Mouse (Mus musculus) CH12.LX (cell line): ENCODE results near the gene Fam71f2. TPM values are rescaled to one million over a fixed set of nuclear protein-coding genes. Genes with fewer than 3 reads are reported as not detected.

Source experiments
- DNase-seq: peaks from one replicate; pipeline ENCODE4 v3.0.0-alpha.2; 2013; ENCODE audit errors: extremely low read depth
- H3K27ac ChIP-seq: 2 replicates; pipeline ENCODE4 v1.5.1; 2012; ENCODE audit warnings: low read depth, mild to moderate bottlenecking, control low read depth, moderate library complexity; ENCODE audit not compliant: insufficient read depth
- H3K27me3 ChIP-seq: replicated peaks from 2 replicates; pipeline ENCODE3; 2012; ENCODE audit warnings: inconsistent platforms
- H3K36me3 ChIP-seq, 2 experiments: replicated peaks in 1 of 2; 2 replicates each; pipeline versions ENCODE3 to v1.6.1; 2012; ENCODE audit warnings: inconsistent platforms in 1 of 2, low read length in 1 of 2, mild to moderate bottlenecking in 1 of 2, mixed read lengths in 1 of 2, moderate library complexity in 1 of 2; ENCODE audit not compliant: control insufficient read depth in 1 of 2, insufficient read depth in 1 of 2
- H3K4me1 ChIP-seq, 2 experiments: 2 replicates each; pipeline ENCODE4 v1.6.1; 2012; ENCODE audit warnings: inconsistent platforms in 1 of 2, moderate library complexity in 1 of 2; ENCODE audit not compliant: insufficient read depth in 2 of 2, control insufficient read depth in 1 of 2
- H3K4me2 ChIP-seq: 2 replicates; pipeline ENCODE4 v1.6.1; 2012; ENCODE audit warnings: low read depth, mild to moderate bottlenecking, control low read depth; ENCODE audit not compliant: poor library complexity, insufficient read depth, severe bottlenecking
- H3K4me3 ChIP-seq, 3 experiments: fragments of 150-350 bp in 1 of 3; sonication (generic) in 1 of 3; replicated peaks in 1 of 3; 2 replicates each; pipeline versions ENCODE3 to v1.5.1; 2011 to 2012; ENCODE audit warnings: low read depth in 2 of 3, low read length in 2 of 3, mild to moderate bottlenecking in 2 of 3, moderate library complexity in 2 of 3, control low read depth in 1 of 3, improper control_type of control experiment in 1 of 3, inconsistent platforms in 1 of 3, mixed read lengths in 1 of 3; ENCODE audit not compliant: poor library complexity in 1 of 3
- H3K79me2 ChIP-seq: replicated peaks from 2 replicates; pipeline ENCODE4 v1.6.1; 2012; ENCODE audit warnings: mild to moderate bottlenecking, moderate library complexity; ENCODE audit not compliant: control insufficient read depth, poor library complexity, insufficient read depth, severe bottlenecking; ENCODE audit errors: extremely low read depth
- H3K9ac ChIP-seq: 2 replicates; pipeline ENCODE4 v1.6.1; 2012; ENCODE audit warnings: low read depth, mild to moderate bottlenecking, control low read depth, moderate library complexity; ENCODE audit not compliant: insufficient read depth
- H3K9me3 ChIP-seq: replicated peaks from 2 replicates; pipeline ENCODE3; 2012; ENCODE audit warnings: low read length, inconsistent platforms, mixed read lengths
- BHLHE40 ChIP-seq: IDR thresholded peaks from 2 replicates; pipeline ENCODE4 v1.6.1; 2011; ENCODE audit warnings: mild to moderate bottlenecking, low read depth, low read length, improper control_type of control experiment
- CHD1 ChIP-seq: IDR thresholded peaks from 2 replicates; pipeline ENCODE4 v1.6.1; 2012; ENCODE audit warnings: low read depth, low read length, improper control_type of control experiment, inconsistent platforms
- CHD2 ChIP-seq: IDR thresholded peaks from 2 replicates; pipeline ENCODE4 v1.6.1; 2011; ENCODE audit warnings: low read length, improper control_type of control experiment
- CTCF ChIP-seq, 2 experiments: IDR thresholded peaks in 1 of 2; conservative IDR thresholded peaks in 1 of 2; 2 replicates each; pipeline ENCODE4 v1.5.1; 2011 to 2012; ENCODE audit warnings: low read depth in 2 of 2, low read length in 2 of 2, improper control_type of control experiment in 1 of 2, inconsistent platforms in 1 of 2, mild to moderate bottlenecking in 1 of 2, moderate library complexity in 1 of 2
- E2F4 ChIP-seq: IDR thresholded peaks from 2 replicates; pipeline ENCODE4 v1.6.1; 2011; ENCODE audit warnings: low read depth, low read length, improper control_type of control experiment; ENCODE audit not compliant: insufficient replicate concordance
- ELF1 ChIP-seq: IDR thresholded peaks from 2 replicates; pipeline ENCODE4 v1.6.1; 2014; ENCODE audit warnings: low read depth, mild to moderate bottlenecking, inconsistent platforms, low read length, improper control_type of control experiment
- EP300 ChIP-seq: IDR thresholded peaks from 2 replicates; pipeline ENCODE4 v1.6.1; 2011; ENCODE audit warnings: low read length, improper control_type of control experiment
- ETS1 ChIP-seq: conservative IDR thresholded peaks from 2 replicates; pipeline ENCODE4 v1.6.1; 2012; ENCODE audit warnings: low read depth, mild to moderate bottlenecking, inconsistent platforms, low read length, improper control_type of control experiment, moderate library complexity
- GABPA ChIP-seq: IDR thresholded peaks from 2 replicates; pipeline ENCODE4 v1.6.1; 2012; ENCODE audit warnings: low read depth, low read length, improper control_type of control experiment, inconsistent platforms; ENCODE audit not compliant: insufficient replicate concordance
- HCFC1 ChIP-seq: IDR thresholded peaks from 2 replicates; pipeline ENCODE4 v1.6.1; 2012; ENCODE audit warnings: low read depth, mild to moderate bottlenecking, inconsistent platforms, low read length, improper control_type of control experiment
- IRF4 ChIP-seq: IDR thresholded peaks from 2 replicates; pipeline ENCODE4 v1.6.1; 2014; ENCODE audit warnings: low read depth, mild to moderate bottlenecking, inconsistent platforms, low read length, improper control_type of control experiment
- JUN ChIP-seq: IDR thresholded peaks from 2 replicates; pipeline ENCODE4 v1.6.1; 2011; ENCODE audit warnings: low read depth, mild to moderate bottlenecking, low read length, improper control_type of control experiment, moderate library complexity; ENCODE audit not compliant: insufficient read depth
- JUND ChIP-seq: conservative IDR thresholded peaks from 2 replicates; pipeline ENCODE4 v1.6.1; 2011; ENCODE audit warnings: low read depth, low read length, improper control_type of control experiment
- KAT2A ChIP-seq: IDR thresholded peaks from 2 replicates; pipeline ENCODE4 v1.6.1; 2012; ENCODE audit warnings: low read length, improper control_type of control experiment, inconsistent platforms; ENCODE audit not compliant: insufficient replicate concordance
- MAFK ChIP-seq: IDR thresholded peaks from 2 replicates; pipeline ENCODE4 v1.6.1; 2011; ENCODE audit warnings: low read length, improper control_type of control experiment; ENCODE audit not compliant: insufficient replicate concordance
- MAX ChIP-seq: IDR thresholded peaks from 2 replicates; pipeline ENCODE4 v1.6.1; 2011; ENCODE audit warnings: low read length, improper control_type of control experiment
- MAZ ChIP-seq: IDR thresholded peaks from 2 replicates; pipeline ENCODE4 v1.6.1; 2012; ENCODE audit warnings: low read depth, mild to moderate bottlenecking, inconsistent platforms, low read length, improper control_type of control experiment, moderate library complexity
- MEF2A ChIP-seq: IDR thresholded peaks from 2 replicates; pipeline ENCODE4 v1.6.1; 2014; ENCODE audit warnings: low read depth, mild to moderate bottlenecking, inconsistent platforms, low read length, improper control_type of control experiment, borderline replicate concordance
- MXI1 ChIP-seq: IDR thresholded peaks from 2 replicates; pipeline ENCODE4 v1.6.1; 2011; ENCODE audit warnings: mild to moderate bottlenecking, low read depth, low read length, improper control_type of control experiment
- MYC ChIP-seq: IDR thresholded peaks from 2 replicates; pipeline ENCODE4 v1.6.1; 2011; ENCODE audit warnings: low read depth, mild to moderate bottlenecking, improper control_type of control experiment, low read length
- NELFE ChIP-seq: IDR thresholded peaks from 2 replicates; pipeline ENCODE4 v1.6.1; 2011; ENCODE audit warnings: low read depth, low read length, improper control_type of control experiment
- NRF1 ChIP-seq: IDR thresholded peaks from 2 replicates; pipeline ENCODE4 v1.6.1; 2014; ENCODE audit warnings: low read depth, mild to moderate bottlenecking, inconsistent platforms, low read length, improper control_type of control experiment, moderate library complexity
- PAX5 ChIP-seq: IDR thresholded peaks from 2 replicates; pipeline ENCODE4 v1.6.1; 2012; ENCODE audit warnings: low read length, inconsistent platforms, mixed read lengths
- POLR2A ChIP-seq: IDR thresholded peaks from 2 replicates; pipeline ENCODE4 v1.6.1; 2011; ENCODE audit warnings: low read depth, mild to moderate bottlenecking, improper control_type of control experiment, low read length
- POLR2AphosphoS2 ChIP-seq: IDR thresholded peaks from 2 replicates; pipeline ENCODE4 v1.6.1; 2011; ENCODE audit warnings: low read depth, low read length, improper control_type of control experiment
- RAD21 ChIP-seq: IDR thresholded peaks from 2 replicates; pipeline ENCODE4 v1.6.1; 2011; ENCODE audit warnings: low read depth, mild to moderate bottlenecking, low read length, improper control_type of control experiment, moderate library complexity
- RCOR1 ChIP-seq: conservative IDR thresholded peaks from 2 replicates; pipeline ENCODE4 v1.6.1; 2012; ENCODE audit warnings: low read depth, mild to moderate bottlenecking, inconsistent platforms, low read length, improper control_type of control experiment
- SIN3A ChIP-seq: IDR thresholded peaks from 2 replicates; pipeline ENCODE4 v1.6.1; 2012; ENCODE audit warnings: low read length, improper control_type of control experiment, inconsistent platforms
- SMC3 ChIP-seq: IDR thresholded peaks from 2 replicates; pipeline ENCODE4 v1.6.1; 2011; ENCODE audit warnings: low read depth, low read length, improper control_type of control experiment
- TBP ChIP-seq: conservative IDR thresholded peaks from 2 replicates; pipeline ENCODE4 v1.6.1; 2011; ENCODE audit warnings: low read depth, low read length, improper control_type of control experiment
- TCF12 ChIP-seq: IDR thresholded peaks from 2 replicates; pipeline ENCODE4 v1.6.1; 2014; ENCODE audit warnings: low read depth, mild to moderate bottlenecking, inconsistent platforms, low read length, improper control_type of control experiment
- UBTF ChIP-seq: IDR thresholded peaks from 2 replicates; pipeline ENCODE4 v1.6.1; 2012; ENCODE audit warnings: low read depth, mild to moderate bottlenecking, inconsistent platforms, low read length, improper control_type of control experiment, moderate library complexity
- USF1 ChIP-seq: IDR thresholded peaks from 2 replicates; pipeline ENCODE4 v1.6.1; 2014; ENCODE audit warnings: low read depth, mild to moderate bottlenecking, inconsistent platforms, low read length, improper control_type of control experiment
- USF2 ChIP-seq: conservative IDR thresholded peaks from 2 replicates; pipeline ENCODE4 v1.6.1; 2011; ENCODE audit warnings: low read depth, low read length, improper control_type of control experiment
- ZC3H11A ChIP-seq: IDR thresholded peaks from 2 replicates; pipeline ENCODE4 v1.6.1; 2012; ENCODE audit warnings: low read depth, mild to moderate bottlenecking, inconsistent platforms, low read length, improper control_type of control experiment
- ZKSCAN1 ChIP-seq: IDR thresholded peaks from 2 replicates; pipeline ENCODE4 v1.6.1; 2012; ENCODE audit warnings: low read depth, inconsistent platforms, low read length, improper control_type of control experiment, borderline replicate concordance
- ZMIZ1 ChIP-seq: IDR thresholded peaks from 2 replicates; pipeline ENCODE4 v1.6.1; 2012; ENCODE audit warnings: low read depth, mild to moderate bottlenecking, inconsistent platforms, low read length, improper control_type of control experiment
- ZNF384 ChIP-seq: IDR thresholded peaks from 2 replicates; pipeline ENCODE4 v1.6.1; 2012; ENCODE audit warnings: low read depth, low read length, improper control_type of control experiment, inconsistent platforms
- dilution Hi-C: fragments of 300-500 bp; cut with MboI; formaldehyde crosslinking; loops from 2 replicates; pipeline ENCODE4 v1.14.3; 2020; ENCODE audit warnings: low sequenced_read_pairs; ENCODE audit not compliant: extremely low pct_unique_long_range_greater_than_20kb, extremely low pct_ligation_motif_present
- in situ Hi-C: fragments of 300-500 bp; cut with MboI; formaldehyde crosslinking; loops from 3 replicates; pipeline ENCODE4 v1.14.3; 2019; ENCODE audit warnings: low sequenced_read_pairs, low pct_ligation_motif_present, low pct_unique_long_range_greater_than_20kb, mixed read lengths
- polyA plus RNA-seq: library from polyadenylated mRNA; unstranded; fragments of >175 nt; gene quantifications from 2 replicates; pipeline ENCODE4 v1.2.1, GENCODE M21; 2012; ENCODE audit warnings: low read depth; ENCODE audit not compliant: insufficient read length
- total RNA-seq, 2 experiments: library from RNA; depleted of rRNA; stranded (reverse); fragments of 300-350 nt in 1 of 2; fragments of >200 nt in 1 of 2; gene quantifications; 2 replicates each; pipeline ENCODE4 v1.2.3; 2012 to 2014

Fam71f2 gene
- total and polyA plus RNA-seq, 3 experiments = 0.23 to 0.30 TPM; not detected in 1

DNA sequence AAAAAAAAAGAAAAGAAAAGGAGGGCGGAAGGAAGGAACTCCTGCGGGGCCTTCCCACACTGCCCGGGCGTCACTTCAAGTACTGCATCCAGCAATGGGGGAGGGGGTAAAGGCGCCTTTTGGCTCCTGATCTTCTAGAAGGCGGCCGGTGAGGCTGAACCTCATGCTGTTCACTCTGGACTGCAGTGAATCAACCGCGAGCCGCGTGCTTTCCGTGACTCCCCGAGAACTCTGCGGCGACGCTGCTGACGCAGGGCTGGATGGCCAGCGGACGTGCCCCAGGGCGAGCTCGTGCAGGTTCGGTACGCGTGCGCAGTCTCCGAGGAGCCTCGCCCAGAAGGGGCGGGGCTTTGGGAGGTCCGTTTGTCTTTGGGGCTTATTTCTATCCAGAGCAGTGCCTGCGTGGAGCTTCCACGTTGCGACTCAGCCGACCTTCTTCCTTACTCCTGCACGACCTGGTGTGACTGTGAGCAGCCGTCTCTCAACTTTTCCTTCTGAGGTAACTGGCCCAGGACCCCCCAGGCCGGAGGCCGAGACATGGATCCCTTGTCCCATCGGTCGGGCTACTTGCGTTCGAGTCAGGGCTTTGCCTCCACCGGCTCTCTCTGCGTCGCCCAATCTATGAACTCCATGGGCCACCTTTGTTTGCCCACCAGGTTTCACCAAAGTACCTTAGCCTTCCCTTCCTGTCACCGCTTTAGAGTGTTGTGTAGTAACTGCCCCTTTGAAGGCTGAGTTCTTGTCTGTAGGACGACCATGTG is 6.9 kb upstream of the Fam71f2 start, which contains the start of gene Hilpda:
TSS of gene Hilpda (plus strand) at position 177 of the 761 bp plus-strand sequence.
- peak within 1 kb of the TSS; percentile 73 to 95 (median 73) for H3K4me3 ChIP-seq
- dilution Hi-C loops (no loop called here), in situ Hi-C loops (loop anchor here (10.0 kb wide), 1 partner anchor 68 kb away; no protein-coding TSS in a partner anchor)
- peak within 1 kb of the TSS; percentile 95 for H3K4me2 ChIP-seq
- H3K79me2 ChIP-seq = peaks cover 10% of the 10 kb centered on the region; the same call in 1 of the 2 replicates
- H3K27ac ChIP-seq = peak within 1 kb of the TSS; percentile 32
- H3K4me1 ChIP-seq = peaks cover 0 to 23% of the 10 kb centered on the region in 2 experiments; a peak in 3 of 4 replicates
- peak within 1 kb of the TSS; percentile 59 for H3K9ac ChIP-seq
- peak; percentile 97 for DNase-seq
- peaks cover 8 to 32% of the 10 kb centered on the region in 2 experiments for H3K36me3 ChIP-seq
- no peak for TF ChIP-seq MAFK
- no peak for TF ChIP-seq CTCF (conservative IDR thresholded peaks at IDR 0.05 in 1 of 2, IDR thresholded peaks at IDR 0.05 in 1 of 2; ENCODE audit: low read depth in 2 of 2, low read length in 2 of 2)
- TF ChIP-seq TBP = peak; percentile 87
- no peak for TF ChIP-seq RAD21
- TF ChIP-seq SIN3A = 0 out of 2 replicates have a peak, but pooled peaks have one; percentile 18
- TF ChIP-seq GABPA = no peak
- TF ChIP-seq ELF1 = no peak
- peak; percentile 84 for TF ChIP-seq ETS1
- TF ChIP-seq TCF12 = peak; percentile 80; the same call in 1 of the 2 replicates
- TF ChIP-seq CHD2 = peak; percentile 76
- TF ChIP-seq MEF2A = no peak
- TF ChIP-seq ZC3H11A = no peak
- TF ChIP-seq PAX5 = no peak
- no peak for TF ChIP-seq RCOR1
- TF ChIP-seq ZKSCAN1 = no peak
- no peak for TF ChIP-seq JUND
- no peak for TF ChIP-seq SMC3
- peak; percentile 49; the same call in 1 of the 2 replicates for TF ChIP-seq ZMIZ1
- peak; percentile 97 for TF ChIP-seq BHLHE40
- TF ChIP-seq ZNF384 = peak; percentile 66
- peak; percentile 91 for TF ChIP-seq POLR2A
- TF ChIP-seq JUN = no peak
- peak; percentile 70 for TF ChIP-seq NELFE
- TF ChIP-seq MXI1 = peak; percentile 83
- TF ChIP-seq USF1 = no peak
- TF ChIP-seq EP300 = no peak
- no peak for TF ChIP-seq USF2
- TF ChIP-seq NRF1 = peak; percentile 94
- no peak; the same call in 1 of the 2 replicates for TF ChIP-seq HCFC1
- TF ChIP-seq CHD1 = no peak
- peak; percentile 91; the same call in 1 of the 2 replicates for TF ChIP-seq MAX
- TF ChIP-seq MAZ = no peak
- TF ChIP-seq UBTF = 0 out of 2 replicates have a peak, but pooled peaks have one; percentile 32
- no peak for TF ChIP-seq IRF4
- peak; percentile 88; the same call in 1 of the 2 replicates for TF ChIP-seq MYC
- TF ChIP-seq POLR2AphosphoS2 = no peak
- no peak for TF ChIP-seq KAT2A
- no peak for TF ChIP-seq E2F4
- peaks cover 7% of the 10 kb centered on the region for H3K27me3 ChIP-seq
- H3K9me3 ChIP-seq = no peaks in the 10 kb centered on the region
